Mouse (Mus musculus) heart, postnatal 0 days (tissue): ENCODE results near the gene Apoc4. TPM values are rescaled to one million over a fixed set of nuclear protein-coding genes. Genes with fewer than 3 reads are reported as not detected.

Source experiments
- ATAC-seq: fragments of 200-750 bp; cut with Nextera tagmentation; 2 replicates; pipeline ENCODE4 v1.8.0; 2017; ENCODE audit warnings: low read depth, moderate number of reproducible peaks, moderate library complexity; ENCODE audit not compliant: insufficient read depth
- DNase-seq: peaks from one replicate; pipeline ENCODE4 v3.0.0-alpha.2; 2016; ENCODE audit warnings: low spot score
- H3K27ac ChIP-seq: fragments of 300-500 bp; sonication (generic); 2 replicates; pipeline ENCODE4 v1.5.1; 2014; ENCODE audit warnings: low read depth, mild to moderate bottlenecking
- H3K27me3 ChIP-seq: fragments of 300-500 bp; sonication (generic); 2 replicates; pipeline ENCODE4 v1.6.1; 2014; ENCODE audit warnings: low read length, mixed read lengths; ENCODE audit not compliant: control insufficient read depth, insufficient read depth
- H3K36me3 ChIP-seq: fragments of 300-500 bp; sonication (generic); replicated peaks from 2 replicates; pipeline ENCODE4 v1.6.1; 2014; ENCODE audit warnings: low read length, mixed read lengths; ENCODE audit not compliant: control insufficient read depth, insufficient read depth
- H3K4me1 ChIP-seq: fragments of 300-500 bp; sonication (generic); 2 replicates; pipeline ENCODE4 v1.6.1; 2014; ENCODE audit warnings: antibody characterized with exemption; ENCODE audit not compliant: control insufficient read depth, insufficient read depth
- H3K4me2 ChIP-seq: fragments of 300-500 bp; sonication (generic); 2 replicates; pipeline ENCODE4 v1.6.1; 2014; ENCODE audit warnings: low read depth, mild to moderate bottlenecking, low read length, moderate library complexity
- H3K4me3 ChIP-seq: fragments of 300-500 bp; sonication (generic); 2 replicates; pipeline ENCODE4 v1.5.1; 2014; ENCODE audit warnings: low read depth, low read length
- H3K9ac ChIP-seq: fragments of 300-500 bp; sonication (generic); replicated peaks from 2 replicates; pipeline ENCODE4 v1.6.1; 2014; ENCODE audit warnings: low read depth, low read length, mixed read lengths
- H3K9me3 ChIP-seq: fragments of 300-500 bp; sonication (generic); replicated peaks from 2 replicates; pipeline ENCODE4 v1.6.1; 2016; ENCODE audit warnings: low read length; ENCODE audit not compliant: control insufficient read depth
- CTCF ChIP-seq: IDR thresholded peaks from 2 replicates; pipeline ENCODE4 v1.5.1; 2016; ENCODE audit warnings: antibody characterized with exemption, control low read depth, low read depth
- EP300 ChIP-seq: IDR thresholded peaks from 2 replicates; pipeline ENCODE4 v1.6.1; 2016; ENCODE audit warnings: antibody characterized with exemption, low read depth
- WGBS: fragments of 180-500 bp; shearing (Covaris S2); extraction: QIAGEN DNeasy Blood & Tissue Kit; methylation state at CpG from one replicate; pipeline ENCODE4 v1.1.7; 2014; 5-methylcytosine and 5-hydroxymethylcytosine counted together
- polyA plus RNA-seq: library from polyadenylated mRNA; unstranded; fragments of >200 nt; fragmentation: Nextera tagmentation; extraction: Ambion mirVana; gene quantifications from 2 replicates; pipeline ENCODE4 v1.2.1, GENCODE M21; 2015
- total RNA-seq: library from RNA; depleted of rRNA; stranded (reverse); fragments of >200 nt; gene quantifications from 2 replicates; pipeline ENCODE4 v1.2.3, GENCODE M21; 2014; ENCODE audit warnings: low replicate concordance

The Apoc4 gene
- total and polyA plus RNA-seq, 2 experiments from 2014 or later, result 0.18 TPM; not detected in 1

DNA sequence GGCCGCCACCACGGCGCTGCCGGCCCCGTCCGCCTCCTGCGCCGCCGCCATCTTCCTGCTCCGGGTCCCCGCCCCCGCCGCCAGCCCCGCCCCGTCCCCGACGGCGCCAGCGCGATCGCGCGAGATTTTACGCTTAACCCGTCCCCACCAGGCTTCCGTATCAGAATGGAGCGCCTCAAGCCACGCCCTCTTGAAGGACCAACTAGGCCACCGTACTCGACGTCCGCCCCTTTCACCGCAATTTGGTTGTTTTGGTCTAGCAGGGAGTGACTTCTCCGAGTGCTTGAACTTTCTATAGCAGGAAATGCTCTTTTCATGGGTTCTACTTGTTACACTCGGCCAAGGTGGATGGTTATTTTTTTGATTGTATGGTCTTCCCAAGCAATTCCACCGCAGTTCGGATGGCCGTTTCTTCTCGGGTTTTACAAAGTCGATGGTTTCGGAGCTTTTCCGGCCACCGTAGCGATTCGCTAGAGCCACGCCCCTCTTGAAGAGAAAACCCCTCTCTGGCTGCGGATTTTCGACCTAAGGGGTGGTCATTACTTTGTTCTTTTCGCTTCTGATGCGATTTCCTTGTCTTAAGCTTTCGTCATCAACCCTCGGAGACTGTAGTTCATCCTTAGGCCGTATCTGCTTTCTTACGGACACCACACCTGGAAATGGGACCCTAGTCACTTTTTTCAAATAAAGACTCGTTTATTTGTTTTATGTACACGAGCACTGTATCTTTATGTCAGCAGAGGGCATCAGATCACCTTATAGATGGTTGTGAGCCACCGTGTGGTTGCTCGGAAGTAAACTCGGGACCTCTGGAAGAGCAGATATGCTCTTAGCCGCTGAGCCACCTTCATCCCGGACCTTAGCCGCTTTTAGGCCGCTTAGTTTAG lies 16.1 kb downstream of the Apoc4 start, which contains the start of gene Clptm1:
Clptm1 (minus strand) TSS at position 79 of the 887 bp plus-strand sequence.
- Histone ChIP-seq H3K36me3 (peaks cover 8% of the 10 kb centered on the region; the same call in 1 of the 2 replicates), H3K27ac (peak within 1 kb of the TSS; percentile 92), H3K4me1 (peaks cover 18% of the 10 kb centered on the region), H3K4me2 (peak within 1 kb of the TSS; percentile 93), H3K27me3 (no peaks in the 10 kb centered on the region), H3K9ac (peak within 1 kb of the TSS; percentile 93), H3K9me3 (no peaks in the 10 kb centered on the region), H3K4me3 (peak within 1 kb of the TSS; percentile 85)
- ATAC-seq, result peak; percentile 89
- whole genome bisulfite sequencing, result under 1% methylated on average over 63 of the region's 63 CpGs
- peak; percentile 92 for TF ChIP-seq EP300
- peak; percentile 41; the same call in 1 of the 2 replicates for TF ChIP-seq CTCF
- DNase-seq, result peak; percentile 97

GRCm38 (mm10) chr7:19664455-19664954 lies 16.8 kb downstream of the Apoc4 start:
- Histone ChIP-seq H3K4me3 (peak overlapping the region; percentile 85), H3K4me2 (peak overlapping the region; percentile 93), H3K4me1 (peaks cover 18% of the 10 kb centered on the region), H3K36me3 (peaks cover 15% of the 10 kb centered on the region), H3K9me3 (no peaks in the 10 kb centered on the region), H3K27me3 (no peaks in the 10 kb centered on the region), H3K9ac (peak overlapping the region; percentile 93), H3K27ac (peak overlapping the region; percentile 92)
- DNase-seq (no peak), ATAC-seq (peak; percentile 25)
- under 1% methylated on average over 37 of the region's 37 CpGs for WGBS
- TF ChIP-seq EP300 (no peak), CTCF (no peak)

DNA sequence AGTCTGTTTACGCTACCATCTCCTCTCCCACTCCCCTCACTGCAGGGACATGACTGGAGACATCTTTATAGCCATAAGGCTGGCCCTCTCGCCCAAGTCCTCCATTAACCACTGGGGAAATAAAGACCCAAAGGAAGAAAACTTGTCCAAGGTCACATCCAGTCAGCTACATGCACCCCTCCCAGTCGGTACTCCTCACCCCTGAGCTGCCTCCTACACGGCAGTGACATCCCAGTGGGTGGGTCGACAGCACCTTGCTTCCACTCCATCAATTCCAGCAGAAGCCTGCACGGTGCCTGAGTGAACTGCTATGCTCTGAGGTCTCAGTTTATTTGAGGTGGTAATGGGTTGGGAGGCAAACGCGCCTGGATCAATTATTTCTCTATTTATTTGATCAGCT lies 17.3 kb downstream of the Apoc4 start:
- Histone ChIP-seq H3K27ac (no peak overlapping the region; the same call in 1 of the 2 replicates), H3K4me1 (peaks cover 14% of the 10 kb centered on the region), H3K9ac (peak overlapping the region; percentile 93), H3K27me3 (no peaks in the 10 kb centered on the region), H3K36me3 (peaks cover 19% of the 10 kb centered on the region), H3K4me2 (peak overlapping the region; percentile 93), H3K4me3 (peak overlapping the region; percentile 85), H3K9me3 (no peaks in the 10 kb centered on the region)
- 21% methylated on average over 8 of the region's 8 CpGs for WGBS
- no peak for TF ChIP-seq EP300
- TF ChIP-seq CTCF, result no peak
- DNase-seq, result no peak
- no peak for ATAC-seq

DNA sequence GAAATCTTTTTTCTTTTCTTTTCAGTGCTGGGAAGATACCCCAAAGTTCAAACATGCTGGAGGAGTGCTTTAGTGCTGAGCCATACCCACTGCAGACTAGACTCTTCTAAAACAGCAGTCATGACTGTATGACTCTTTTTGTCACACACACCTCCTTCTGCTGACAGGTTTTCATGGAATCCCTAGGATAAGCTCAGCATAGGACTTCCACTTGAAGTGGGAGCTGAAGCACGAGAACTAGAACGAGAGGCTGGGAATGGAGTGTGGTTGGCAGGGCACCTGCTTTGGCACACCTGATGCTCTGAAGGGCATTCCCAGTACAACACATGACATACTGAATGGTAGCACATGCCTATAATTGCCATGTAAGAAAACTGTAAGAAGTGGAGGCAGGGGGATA lies 28.7 kb downstream of the Apoc4 start:
- Histone ChIP-seq H3K9ac (no peak overlapping the region), H3K27me3 (no peaks in the 10 kb centered on the region), H3K4me3 (no peak overlapping the region), H3K36me3 (peaks cover 73% of the 10 kb centered on the region), H3K4me2 (no peak overlapping the region), H3K4me1 (peaks cover 5% of the 10 kb centered on the region; the same call in 1 of the 2 replicates), H3K9me3 (no peaks in the 10 kb centered on the region), H3K27ac (peak overlapping the region; percentile 48)
- TF ChIP-seq CTCF, result no peak
- peak; percentile 98 for TF ChIP-seq EP300
- WGBS, result 44% methylated on average over 2 of the region's 2 CpGs
- peak; percentile 69 for DNase-seq
- peak; percentile 88 for ATAC-seq

DNA sequence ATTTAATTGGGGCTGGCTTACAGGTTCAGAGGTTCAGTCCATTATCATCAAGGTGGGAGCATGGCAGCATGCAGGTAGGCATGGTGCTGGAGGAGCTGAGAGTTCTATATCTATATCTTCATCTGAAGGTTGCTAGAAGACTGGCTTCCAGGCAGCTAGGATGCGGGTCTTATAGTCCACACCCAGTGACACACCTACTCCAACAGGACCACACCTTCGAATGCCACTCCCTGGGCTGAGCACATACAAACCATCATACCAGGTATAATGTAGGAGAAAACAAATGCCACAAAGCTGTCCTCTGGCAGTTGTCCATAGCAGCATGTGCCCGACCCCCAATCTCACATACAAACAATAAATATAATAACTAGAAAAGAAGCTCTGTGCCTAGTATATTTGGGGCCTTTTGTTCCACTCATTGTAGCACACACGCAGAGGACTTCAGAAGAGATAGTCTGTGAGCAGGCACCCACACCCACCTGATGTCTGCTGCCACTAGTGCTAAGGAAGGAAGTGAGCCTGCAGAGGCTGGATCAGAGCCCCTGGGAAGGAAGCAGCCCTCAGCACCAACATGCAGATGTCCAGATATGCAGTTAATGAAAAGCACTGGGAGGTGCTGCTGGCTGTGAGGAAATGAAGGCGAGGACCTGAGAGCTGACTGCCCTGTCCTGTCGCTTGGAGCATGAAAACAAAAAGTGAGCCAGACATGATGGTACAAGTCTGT lies 30.1 kb downstream of the Apoc4 start:
- Histone ChIP-seq H3K27ac (no peak overlapping the region), H3K4me2 (no peak overlapping the region), H3K9ac (no peak overlapping the region), H3K9me3 (no peaks in the 10 kb centered on the region), H3K36me3 (peaks cover 80% of the 10 kb centered on the region), H3K4me3 (no peak overlapping the region), H3K27me3 (no peaks in the 10 kb centered on the region), H3K4me1 (peaks cover 5% of the 10 kb centered on the region; the same call in 1 of the 2 replicates)
- no peak for ATAC-seq
- DNase-seq, result no peak
- TF ChIP-seq CTCF, result no peak
- TF ChIP-seq EP300, result no peak
- WGBS, result 71% methylated on average over 6 of the region's 6 CpGs
